Mouse (Mus musculus) liver, postnatal 0 days (tissue): ENCODE results near the gene Gal3st3.

ENCODE experiments used
- CTCF ChIP-seq: sonication (generic); IDR thresholded peaks from 2 replicates; pipeline ENCODE4 v1.5.1; 2016; ENCODE audit warnings: antibody characterized with exemption, low read depth
- EP300 ChIP-seq: IDR thresholded peaks from 2 replicates; pipeline ENCODE4 v1.6.1; 2016; ENCODE audit warnings: antibody characterized with exemption, low read depth, mild to moderate bottlenecking

DNA sequence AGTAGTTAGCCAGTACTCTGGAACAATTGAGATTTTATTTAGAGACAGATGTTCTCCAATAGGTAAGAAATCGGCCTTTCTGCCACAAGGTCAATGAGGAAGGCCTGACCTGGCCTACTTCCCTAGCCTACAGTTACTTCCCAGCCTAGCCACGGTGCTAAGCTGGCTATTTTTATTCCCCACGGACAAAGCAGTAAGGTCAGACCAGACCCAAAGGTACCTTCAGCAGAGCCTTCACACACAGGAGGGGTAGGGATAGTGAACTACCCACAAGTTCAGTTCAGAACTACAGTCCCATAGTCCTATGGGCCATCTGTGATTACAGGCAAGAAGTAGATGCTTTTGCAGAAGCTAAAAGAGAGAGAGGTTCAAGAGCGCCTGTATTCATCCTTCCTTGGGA lies 24.2 kb upstream of the Gal3st3 start:
- TF ChIP-seq EP300 (no peak), CTCF (no peak)
